Mouse (Mus musculus) ovary, postnatal 14 days (tissue): ENCODE results near the gene Erc2.

ENCODE experiments used
- DNase-seq: peaks from one replicate; pipeline ENCODE4 v3.0.0; 2022; ENCODE audit warnings: low spot score

Gene Erc2

DNA sequence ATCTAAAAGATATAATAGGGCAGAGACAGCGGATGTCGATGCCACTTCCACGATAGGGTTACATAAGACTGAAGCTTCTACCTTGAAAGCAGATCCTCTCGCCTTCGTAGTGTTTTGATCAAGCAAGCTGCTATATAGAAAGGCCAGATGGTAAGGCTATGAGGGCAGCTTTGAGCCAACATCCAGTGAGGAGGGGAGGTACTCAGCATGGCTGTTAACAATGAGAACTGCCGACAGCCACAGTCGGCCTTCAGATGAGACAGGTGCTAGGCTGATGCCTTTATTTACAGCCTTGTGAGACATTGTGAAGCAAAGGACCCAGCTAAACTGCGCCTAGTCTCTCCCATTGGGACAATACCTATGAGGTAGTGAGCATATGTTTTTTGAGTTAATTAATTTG, 156.3 kb downstream of the Erc2 start:
- no peak for DNase-seq

DNA sequence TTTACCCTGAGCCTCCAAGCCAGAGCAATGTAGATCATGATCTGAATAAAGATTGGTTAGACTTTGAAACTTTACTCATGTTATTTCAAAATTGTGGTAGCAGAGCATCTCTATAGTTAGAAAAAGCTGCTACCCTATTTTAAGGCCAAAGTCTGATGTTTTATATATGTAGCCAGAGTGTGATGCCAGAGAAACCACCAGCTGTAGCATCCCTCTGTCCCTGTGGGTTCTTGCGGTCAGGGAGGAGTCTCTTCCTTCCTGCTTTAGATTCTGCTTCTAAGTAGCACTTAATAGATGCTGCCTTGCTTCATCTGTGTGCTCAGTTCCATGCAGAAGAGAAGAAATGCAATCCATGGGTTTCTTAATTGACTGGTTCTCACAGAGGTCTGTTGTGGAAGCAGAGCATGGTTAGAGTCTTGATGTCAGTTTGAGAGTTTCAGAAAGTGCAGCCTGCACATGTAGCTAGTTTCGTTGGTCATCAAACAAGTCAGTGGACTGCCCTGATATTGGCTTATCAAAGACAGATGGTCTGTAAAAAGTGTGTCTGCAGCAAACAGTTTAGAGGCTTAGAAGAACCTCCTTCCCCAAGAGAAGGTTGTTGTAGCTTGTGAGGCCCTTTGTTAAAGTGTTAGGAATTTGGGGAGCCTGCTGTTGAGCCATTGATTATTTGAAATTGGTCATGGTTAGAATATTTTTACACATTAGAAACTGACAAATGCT, 156.9 kb downstream of the Erc2 start:
- no peak for DNase-seq

DNA sequence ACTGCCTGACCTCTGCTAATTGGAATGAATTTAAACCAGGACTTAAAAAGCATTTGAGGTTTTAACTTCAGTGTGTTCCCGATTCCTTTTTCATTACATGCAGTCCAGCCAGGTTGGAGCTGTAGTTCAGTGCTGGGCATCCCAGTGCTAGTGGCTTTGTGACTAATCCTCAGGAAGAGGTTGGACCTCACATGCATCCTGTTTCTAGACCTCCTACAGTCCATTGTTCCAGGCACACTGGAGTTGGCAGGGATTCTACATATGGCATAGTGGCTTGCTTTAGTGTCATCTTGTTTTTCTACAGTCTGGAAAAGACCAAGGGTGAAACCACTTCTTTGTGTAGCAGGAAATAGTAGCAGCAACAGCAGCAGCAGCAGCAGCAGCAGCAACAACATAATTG, 159.0 kb downstream of the Erc2 start:
- no peak for DNase-seq

- DNase-seq, result no peak
Measured at GRCm38 (mm10) chr14:27784826-27785225, 162.6 kb downstream of the Erc2 start.

GRCm38 (mm10) chr14:27785562-27785961, 163.3 kb downstream of the Erc2 start:
- no peak for DNase-seq

DNA sequence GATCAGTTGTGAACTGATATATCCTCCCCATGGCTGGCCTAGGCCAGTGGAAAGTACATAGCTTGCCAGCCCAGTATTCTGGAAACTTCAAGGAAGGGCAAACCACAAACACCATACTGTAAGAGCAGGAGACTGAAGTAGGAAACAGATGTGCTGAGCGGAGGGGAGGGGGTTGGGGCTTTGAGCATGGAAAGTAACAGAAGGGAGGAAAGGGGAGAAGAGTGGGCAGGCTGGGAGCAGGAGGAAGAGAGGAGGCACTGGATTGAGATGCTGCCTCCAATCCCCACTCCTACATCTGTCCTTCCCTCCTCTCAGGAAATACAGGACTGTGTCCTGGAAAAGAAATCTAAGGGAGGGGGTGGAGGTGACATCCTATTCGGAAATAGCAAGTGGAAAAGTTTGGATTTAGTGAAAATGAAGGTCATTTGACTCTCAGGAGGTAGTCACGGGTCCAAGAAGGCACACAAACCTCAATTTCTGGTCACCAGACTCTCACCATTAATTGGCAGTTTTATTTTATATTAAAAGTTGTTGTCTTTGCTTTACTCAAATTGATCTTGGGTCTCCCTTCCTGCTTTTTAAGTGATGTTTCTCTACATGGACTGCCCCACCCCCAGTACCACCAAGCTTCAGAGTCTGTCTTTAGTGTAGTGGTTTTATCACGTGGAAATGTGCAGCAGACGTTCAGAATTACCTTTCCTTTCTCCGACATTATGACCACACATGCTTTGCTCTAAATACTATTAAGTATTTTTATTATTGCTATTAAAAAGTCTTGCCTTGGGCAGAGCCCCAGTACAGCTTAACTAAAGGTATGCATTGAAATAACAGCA, 167.1 kb downstream of the Erc2 start:
- no peak for DNase-seq

DNA sequence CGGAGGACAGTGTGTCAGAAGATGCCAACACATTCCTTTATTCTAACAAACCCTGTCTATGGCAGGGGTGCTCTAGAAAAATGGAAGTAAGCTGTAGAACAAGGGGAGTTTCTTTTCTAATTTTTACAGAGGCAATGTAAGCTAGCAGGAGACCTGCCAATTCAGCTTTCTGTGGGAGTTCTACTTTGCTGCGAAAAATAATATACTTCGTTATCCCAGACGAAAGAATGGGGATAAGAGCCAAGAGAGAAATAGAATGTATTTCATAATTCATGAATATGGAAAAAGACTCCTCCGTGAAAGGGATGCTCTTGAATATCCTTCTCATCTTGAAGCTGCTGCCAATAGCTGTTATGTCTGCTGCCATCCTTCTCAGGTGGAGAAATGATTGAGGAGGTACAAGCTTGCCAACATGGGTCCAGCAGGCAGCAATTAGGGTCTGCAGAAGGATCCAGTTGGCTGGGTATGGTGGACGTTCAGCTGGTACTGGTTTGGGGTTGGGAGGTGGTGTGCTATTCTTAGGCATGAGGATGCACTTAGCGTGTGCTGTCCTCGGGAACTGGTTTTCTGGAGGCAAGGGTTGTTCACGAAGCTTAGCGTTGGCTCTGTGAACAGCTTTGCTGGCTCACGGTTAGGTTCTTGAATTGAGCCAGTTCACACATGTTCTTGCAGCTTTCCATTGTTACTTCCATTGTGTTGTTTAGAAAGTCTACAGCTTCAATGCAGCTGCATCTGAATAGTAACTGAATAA, 176.1 kb downstream of the Erc2 start:
- no peak for DNase-seq

GRCm38 (mm10) chr14:27800766-27801165, 178.5 kb downstream of the Erc2 start:
- no peak for DNase-seq

DNA sequence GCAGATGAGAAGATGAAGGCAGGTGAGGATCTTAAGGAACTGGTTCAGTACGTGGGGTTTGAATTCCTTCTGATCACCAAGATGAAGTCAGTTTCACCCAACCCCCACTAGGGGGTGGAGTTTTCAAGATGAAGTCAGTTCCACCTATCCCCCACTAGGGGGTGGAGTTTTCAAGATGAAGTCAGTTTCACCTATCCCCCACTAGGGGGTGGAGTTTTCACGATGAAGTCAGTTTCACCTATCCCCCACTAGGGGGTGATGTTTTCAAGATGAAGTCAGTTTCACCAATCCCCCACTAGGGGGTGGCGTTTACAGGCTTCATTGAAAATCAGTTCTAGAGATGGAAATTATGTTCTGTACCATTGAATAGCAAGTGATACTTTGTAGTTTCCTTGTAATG, 181.7 kb downstream of the Erc2 start:
- DNase-seq, result no peak

- DNase-seq, result no peak
Measured at GRCm38 (mm10) chr14:27805064-27805463, 182.8 kb downstream of the Erc2 start.

GRCm38 (mm10) chr14:27808080-27808479, 185.9 kb downstream of the Erc2 start:
- DNase-seq, result peak; percentile 60

GRCm38 (mm10) chr14:27808523-27809114, 186.4 kb downstream of the Erc2 start:
- DNase-seq, result no peak

DNA sequence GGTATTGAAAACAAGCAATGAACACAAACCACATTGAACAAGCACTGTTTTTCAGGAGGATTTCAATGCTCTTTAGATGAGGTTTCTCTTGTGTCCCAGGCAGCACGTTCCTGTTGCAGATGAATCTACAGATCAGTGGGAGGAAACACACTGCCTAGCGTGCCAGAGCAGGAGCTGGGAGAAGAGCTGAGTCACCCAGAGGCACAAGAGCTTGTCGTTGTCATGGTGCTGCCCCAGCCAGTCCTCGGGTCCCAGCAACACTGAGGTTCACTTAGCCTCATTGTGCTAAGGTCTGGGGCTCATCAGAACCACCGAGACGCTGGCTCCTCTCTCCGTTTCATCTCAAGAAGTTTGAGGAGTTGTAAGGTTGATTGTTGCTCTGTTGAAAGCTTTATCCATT, 188.6 kb downstream of the Erc2 start:
- DNase-seq, result no peak

GRCm38 (mm10) chr14:27811649-27812048, 189.4 kb downstream of the Erc2 start:
- DNase-seq, result no peak

DNA sequence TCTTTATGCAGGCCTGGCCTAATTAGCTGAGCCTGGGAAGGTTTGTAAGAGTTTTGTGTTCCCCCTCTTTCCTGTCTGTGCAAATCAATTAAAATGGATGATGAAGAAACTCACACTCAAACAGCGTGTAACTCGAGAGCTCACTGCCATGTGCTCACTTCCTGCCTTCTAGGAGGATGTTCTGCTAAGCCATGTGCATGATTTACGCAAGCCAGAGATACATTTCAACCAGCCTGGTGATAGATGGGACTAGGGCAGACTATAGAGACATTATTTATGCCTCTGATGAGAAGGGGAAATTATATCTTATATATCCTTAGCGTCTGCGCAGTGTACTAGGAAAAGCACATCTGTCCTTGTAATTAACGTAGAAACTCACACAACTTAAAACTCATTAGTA, 193.5 kb downstream of the Erc2 start:
- no peak for DNase-seq

GRCm38 (mm10) chr14:27818986-27819385, 196.8 kb downstream of the Erc2 start:
- DNase-seq, result no peak

- no peak for DNase-seq
Measured at GRCm38 (mm10) chr14:27821801-27822200, 199.6 kb downstream of the Erc2 start.

DNA sequence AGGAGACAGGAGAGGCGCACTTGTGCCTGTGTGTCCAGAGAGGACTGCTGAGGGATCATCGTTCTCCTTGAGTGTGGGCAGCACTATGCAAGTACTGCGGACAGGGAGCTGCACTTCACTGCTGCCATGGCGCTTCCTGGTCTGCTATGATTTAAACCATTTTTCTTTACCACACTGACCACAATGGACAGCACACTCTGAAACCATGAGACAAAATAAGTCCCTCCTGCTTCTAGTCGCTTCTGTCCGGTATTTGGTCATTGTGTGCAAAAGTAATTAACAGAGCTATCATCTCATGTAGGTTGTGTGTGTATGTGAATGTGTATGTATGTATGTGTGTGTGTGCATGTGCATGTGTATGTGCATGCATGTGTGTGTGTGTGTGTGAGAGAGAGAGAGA, 200.3 kb downstream of the Erc2 start:
- no peak for DNase-seq

DNA sequence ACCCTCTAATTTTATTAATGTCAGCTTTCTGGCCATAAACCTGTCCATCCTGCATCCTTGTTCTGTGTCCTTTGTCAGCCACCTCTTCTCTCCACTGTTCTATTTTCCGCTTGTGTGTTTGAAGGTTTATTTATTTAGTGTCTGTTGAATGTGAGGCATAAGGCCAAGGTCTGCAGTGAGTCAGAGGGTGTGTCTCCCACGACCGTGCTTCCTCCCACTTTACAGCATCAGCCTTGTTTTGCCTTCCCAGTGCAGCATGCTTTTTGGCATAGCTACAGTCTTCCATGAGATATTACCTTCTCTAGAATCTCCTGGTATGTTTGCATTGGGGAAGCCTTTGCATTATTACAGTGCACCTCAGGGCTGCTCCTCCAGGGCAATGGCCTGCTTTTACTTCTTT, 200.8 kb downstream of the Erc2 start:
- no peak for DNase-seq

DNA sequence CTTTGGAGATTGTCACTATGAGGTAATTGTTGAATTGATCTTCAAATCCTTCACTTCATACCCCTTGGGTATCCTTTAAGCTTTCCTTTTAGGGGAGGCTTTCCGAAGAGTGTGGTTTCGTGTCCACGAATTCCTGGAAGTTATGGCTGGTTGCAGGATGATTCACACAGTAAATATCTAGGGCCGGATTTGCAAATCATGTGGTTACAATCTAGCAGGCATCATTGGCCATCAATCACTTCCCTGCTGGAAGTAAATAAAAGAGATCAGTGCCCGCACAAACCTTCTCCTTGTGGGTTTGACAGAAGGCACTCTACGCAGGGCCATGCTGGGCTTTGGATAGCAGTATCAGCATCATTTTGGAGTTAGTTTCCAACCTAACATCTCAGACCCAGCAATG, 201.7 kb downstream of the Erc2 start:
- DNase-seq, result no peak

DNA sequence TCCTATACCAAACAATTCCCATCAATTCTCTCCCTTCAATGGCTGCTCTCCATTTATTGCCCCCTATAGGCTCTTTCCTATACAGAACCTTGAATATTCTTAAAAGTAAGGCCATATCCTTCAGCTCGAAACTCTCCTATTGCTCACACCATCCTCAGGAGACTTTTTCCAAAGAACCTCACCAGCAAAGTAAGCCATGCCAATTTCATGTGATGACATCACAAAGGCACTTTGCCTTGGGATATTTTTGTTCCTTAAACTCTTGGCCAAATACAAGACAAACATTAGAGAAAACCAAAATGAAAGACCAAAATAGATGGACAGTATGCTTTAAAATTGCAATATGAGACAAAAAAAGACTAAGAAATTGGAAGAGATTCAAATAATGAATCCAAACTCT, 204.6 kb downstream of the Erc2 start:
- no peak for DNase-seq

- DNase-seq, result no peak
Measured at GRCm38 (mm10) chr14:27828089-27828488, 205.9 kb downstream of the Erc2 start.
